Mouse (Mus musculus) kidney, adult 10 weeks (tissue): ENCODE data around the gene Jade3. TPM values are rescaled to one million over a fixed set of nuclear protein-coding genes. Genes with fewer than 3 reads are reported as not detected.

ENCODE experiments used
- polyA plus RNA-seq: library from polyadenylated mRNA; stranded (reverse); fragments of 350-450 nt; fragmentation: Illumina TruSeq; extraction: RNeasy Lipid Tissue Mini Kit (QIAGEN cat#74804); gene quantifications from one replicate; pipeline ENCODE4 v1.2.3, GENCODE M21; 2014; ENCODE audit warnings: low read depth, low replicate concordance

Gene Jade3
- polyA plus RNA-seq = 11.6 TPM

GRCm38 (mm10) chrX:20425140-20425838, at the start of gene Jade3:
Gene Jade3 (plus strand): TSS chrX:20425688.

GRCm38 (mm10) chrX:20549532-20549931, 124.0 kb downstream of the Jade3 start, which contains the start of gene Rgn:
Gene Rgn (plus strand): TSS chrX:20549787.

Other genes starting within 250 kb of the Jade3 start
- gene Slc9a7, start 133.9 kb upstream of the Jade3 start, polyA plus RNA-seq = 3.4 TPM
- gene Rp2, start 61.2 kb upstream of the Jade3 start, polyA plus RNA-seq = 54.5 TPM
- gene Rgn, start 124.1 kb downstream of the Jade3 start, polyA plus RNA-seq = 15.3 TPM
- gene Rbm10, start 191.8 kb downstream of the Jade3 start, polyA plus RNA-seq = 5.0 TPM
- gene Ndufb11, start 191.9 kb downstream of the Jade3 start, polyA plus RNA-seq = 79.4 TPM
- gene Uba1, start 232.6 kb downstream of the Jade3 start, polyA plus RNA-seq = 73.5 TPM